Mouse (Mus musculus) left cerebral cortex, adult 2 months (tissue): ENCODE data around the gene Bphl. TPM values are rescaled to one million over a fixed set of nuclear protein-coding genes. Genes with fewer than 3 reads are reported as not detected.

Experiments used
- DNase-seq, 2 experiments: peaks; one replicate each; pipeline ENCODE4 v3.0.0; 2021 to 2022; ENCODE audit warnings: low spot score in 2 of 2, mixed read lengths in 1 of 2; ENCODE audit errors: extremely low spot score in 1 of 2
- H3K27ac ChIP-seq: fragments of 200-600 bp; 2 replicates; pipeline ENCODE4 v1.8.1; 2022
- H3K4me3 ChIP-seq: fragments of 200-600 bp; 2 replicates; pipeline ENCODE4 v1.8.1; 2022
- CTCF ChIP-seq: fragments of 200-600 bp; IDR thresholded peaks from 2 replicates; pipeline ENCODE4 v1.8.1; 2022; ENCODE audit warnings: antibody characterized with exemption, mild to moderate bottlenecking, moderate library complexity
- intact Hi-C: fragments of 180-260 bp; cut with DNase I; formaldehyde crosslinking; loops from one replicate; pipeline ENCODE4 v1.15.1; 2025
- long read RNA-seq, 2 experiments: library from polyadenylated mRNA; stranded (forward); transcript quantifications; one replicate each; pipeline ENCODE4 v2.0.0; 2021; ENCODE audit warnings: borderline mapping rate in 2 of 2
- total RNA-seq, 2 experiments: library from RNA; stranded (reverse); gene quantifications; 2 replicates each; pipeline ENCODE4 v1.2.3; 2021

Gene Bphl
- 10 to 100 TPM; 41.8 to 45.8 TPM for total RNA-seq
- long read RNA-seq, experiment 1, transcript Bphl-201 (7 exons, 1,253 nt): major isoform, 12 of 22 reads
- long read RNA-seq, experiment 1, partial matches to known transcripts: 4 of 22 reads
- long read RNA-seq, experiment 1, other reads (novel, unspliced or antisense): 5 of 22 reads
- long read RNA-seq, experiment 2, transcript Bphl-201 (7 exons, 1,253 nt): major isoform, 14 of 25 reads
- long read RNA-seq, experiment 2, partial matches to known transcripts: 4 of 25 reads
- long read RNA-seq, experiment 2, other reads (novel, unspliced or antisense): 7 of 25 reads

DNA sequence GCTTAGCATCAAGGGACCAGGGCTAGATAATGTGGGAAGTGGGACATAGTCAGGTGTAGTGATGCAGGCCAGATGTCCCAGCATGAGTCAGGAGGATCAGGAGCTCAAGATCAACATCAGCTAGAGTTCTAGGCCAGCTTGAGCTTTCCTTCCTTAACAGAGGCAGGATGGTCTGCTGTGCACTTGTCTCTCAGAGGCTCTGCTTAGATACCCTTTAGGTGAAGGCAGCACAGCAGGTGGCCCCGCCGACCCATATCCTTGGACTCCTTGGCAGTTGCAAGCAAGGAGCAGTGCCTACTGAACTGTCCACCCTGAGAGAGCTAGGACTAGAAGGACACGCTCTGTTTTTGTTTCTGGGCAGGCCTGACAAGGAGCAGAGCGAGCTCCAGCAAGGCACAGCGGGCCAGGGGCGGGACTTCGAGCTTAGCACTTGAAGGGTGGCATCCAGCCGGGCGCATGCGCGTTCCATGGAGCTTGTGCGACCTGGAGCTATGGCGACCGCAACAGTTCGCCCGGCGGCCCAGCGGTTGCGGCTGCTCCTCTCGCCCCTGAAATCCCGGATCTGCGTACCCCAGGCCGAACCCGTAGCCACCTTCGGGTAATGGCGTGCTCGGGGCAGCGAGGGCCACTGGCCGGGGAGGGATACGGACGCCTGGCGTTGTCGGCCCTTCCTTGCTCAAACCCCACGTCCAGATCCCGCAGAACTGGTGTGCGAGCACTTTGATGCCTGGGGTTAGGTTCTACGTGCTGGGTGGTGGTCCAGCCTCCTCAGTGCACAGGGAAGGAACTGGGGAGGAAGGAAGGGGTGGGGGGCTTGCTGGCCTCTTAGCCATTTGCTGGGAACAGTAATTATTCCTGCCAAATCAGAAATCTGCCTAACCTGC lies at the start of gene Bphl:
TSS of gene Bphl (plus strand) at position 426 of the 884 bp plus-strand sequence.
- peak; percentile 90 to 92 for DNase-seq
- intact Hi-C loops: loop anchor here (10.0 kb wide), 1 partner anchor 837 kb away; the partner anchor contains the start of gene Prpf4b
- Histone ChIP-seq H3K4me3 (peak within 1 kb of the TSS; percentile 81), H3K27ac (peak within 1 kb of the TSS; percentile 91)
- no peak for TF ChIP-seq CTCF

DNA sequence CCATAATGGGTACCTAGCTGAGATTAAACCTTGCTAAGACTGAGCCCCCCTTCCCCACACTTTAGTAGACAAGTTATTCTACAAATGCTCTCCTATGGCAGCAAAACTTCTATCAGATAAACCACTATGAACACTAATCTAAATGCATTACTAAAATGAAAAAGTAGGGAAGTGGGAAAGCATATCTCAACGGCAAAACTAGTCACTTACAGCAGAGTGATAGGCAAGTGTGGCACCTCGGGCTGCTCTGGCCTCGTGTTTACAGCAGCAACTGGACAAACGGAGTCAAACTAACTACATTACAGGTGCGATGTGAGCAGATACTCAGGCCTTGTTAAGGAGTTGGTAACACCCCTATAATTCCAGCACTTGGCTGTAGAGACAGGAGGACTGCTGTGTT lies 47.8 kb upstream of the Bphl start:
- TF ChIP-seq CTCF: no peak
- Histone ChIP-seq H3K27ac (no peak overlapping the region), H3K4me3 (no peak overlapping the region)
- intact Hi-C loops: loop anchor here (10.0 kb wide), 1 partner anchor 1125 kb away; no protein-coding TSS in a partner anchor
- DNase-seq: no peak

DNA sequence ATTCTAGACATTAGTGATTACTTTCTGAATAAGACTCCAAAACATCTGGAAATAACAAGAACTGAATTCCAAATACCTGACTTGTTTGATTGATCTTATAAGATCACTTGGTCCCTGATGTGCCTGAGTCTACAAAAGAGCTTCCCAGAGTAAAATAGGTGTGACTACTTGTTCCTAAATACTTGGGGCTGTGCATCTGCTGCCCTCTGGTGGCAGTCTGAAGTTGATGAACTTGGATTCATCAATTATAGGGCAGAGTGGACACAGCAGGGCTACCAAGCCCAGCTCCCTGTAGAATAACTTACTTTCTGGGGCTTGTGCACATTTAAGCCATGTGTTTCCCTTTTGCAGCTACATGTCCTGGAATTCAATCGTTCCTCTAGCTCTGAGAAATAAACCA lies 42.2 kb upstream of the Bphl start:
- TF ChIP-seq CTCF: peak; percentile 94
- intact Hi-C loops: loop anchor here (1.0 to 10.0 kb wide), 2 partner anchors 38 to 1130 kb away; no protein-coding TSS in a partner anchor
- Histone ChIP-seq H3K4me3 (no peak overlapping the region), H3K27ac (no peak overlapping the region)
- peak; percentile 61 to 68 for DNase-seq

DNA sequence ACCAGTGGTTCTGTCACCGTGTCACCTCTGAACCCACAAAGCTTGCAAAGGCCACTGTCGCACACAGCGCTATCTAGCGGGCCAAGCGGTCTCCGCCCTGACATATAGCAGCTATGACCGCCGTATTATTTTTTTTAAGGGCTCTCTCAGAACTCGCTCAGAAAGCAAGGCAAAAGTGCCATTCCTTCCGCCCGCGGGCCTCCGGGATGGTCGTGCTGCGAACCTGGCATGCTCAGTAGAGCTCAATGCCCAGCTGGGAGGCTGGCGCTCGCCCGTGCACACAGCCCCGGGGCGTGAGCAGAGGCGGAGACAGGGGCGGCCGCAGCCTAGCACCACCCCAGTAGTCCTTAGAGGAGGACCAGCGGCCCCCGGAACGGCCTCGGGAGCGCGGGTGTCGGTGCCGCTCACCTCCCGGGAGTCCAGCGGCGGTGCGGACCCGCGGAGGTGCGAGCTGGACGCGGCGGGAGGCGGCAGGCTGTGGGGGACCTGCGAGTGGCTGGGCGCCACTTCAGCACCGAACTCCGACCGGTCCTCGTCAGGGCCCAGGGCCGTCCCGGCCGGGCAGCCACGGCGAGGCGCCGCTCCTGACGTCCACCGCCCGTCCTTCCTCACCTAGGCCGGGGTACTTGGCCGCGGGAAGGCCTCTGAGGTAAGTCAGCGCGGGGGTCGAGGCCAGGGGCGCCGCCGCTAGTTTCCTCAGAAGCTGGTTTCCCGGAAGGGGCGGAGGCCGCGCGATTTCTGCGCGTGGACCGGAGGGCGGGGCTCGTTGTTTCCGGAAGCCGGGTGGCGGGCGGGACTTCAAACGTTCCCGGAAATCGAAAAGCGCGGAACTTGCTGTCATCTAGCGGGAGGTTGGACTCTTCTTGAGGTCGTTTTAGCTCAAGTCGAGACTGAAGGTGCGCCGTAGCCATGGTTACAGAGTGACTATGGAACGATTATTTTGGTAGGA lies 35.1 kb upstream of the Bphl start, which contains the start of the genes Ripk1 and Serpinb6a:
TSS of gene Ripk1 (plus strand) at position 306 of the 949 bp plus-strand sequence.
TSS of gene Serpinb6a (minus strand) at position 737 of the 949 bp plus-strand sequence.
- DNase-seq: peak; percentile 87 to 89
- Histone ChIP-seq H3K4me3 (peak within 1 kb of the TSS; percentile 89), H3K27ac (peak within 1 kb of the TSS; percentile 93)
- intact Hi-C loops: no loop called here
- peak; percentile 34 for TF ChIP-seq CTCF

DNA sequence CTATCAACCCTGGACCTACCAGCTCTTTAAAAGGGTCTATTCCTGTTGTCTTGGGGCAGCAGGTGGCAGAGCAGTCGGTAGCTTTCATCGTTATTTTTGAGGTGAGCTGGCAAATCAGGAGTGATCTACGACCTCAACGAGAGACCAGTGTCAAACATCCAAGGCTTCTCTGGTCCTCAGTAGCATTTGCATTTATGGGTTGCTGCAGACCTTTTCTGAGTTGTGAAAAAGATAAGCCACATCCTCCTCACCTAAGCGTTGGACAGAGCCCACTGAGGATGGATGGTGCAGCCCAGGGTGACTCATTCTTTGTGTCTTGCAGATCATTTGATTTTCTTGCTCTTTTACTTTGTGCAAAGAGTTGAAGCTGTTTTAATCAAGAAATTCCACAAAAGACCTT lies 34.3 kb upstream of the Bphl start:
- intact Hi-C loops: no loop called here
- peak overlapping the region; percentile 89 for H3K4me3 ChIP-seq
- DNase-seq: no peak
- H3K27ac ChIP-seq: peak overlapping the region; percentile 53; the same call in 1 of the 2 replicates
- no peak; the same call in 1 of the 2 replicates for TF ChIP-seq CTCF

DNA sequence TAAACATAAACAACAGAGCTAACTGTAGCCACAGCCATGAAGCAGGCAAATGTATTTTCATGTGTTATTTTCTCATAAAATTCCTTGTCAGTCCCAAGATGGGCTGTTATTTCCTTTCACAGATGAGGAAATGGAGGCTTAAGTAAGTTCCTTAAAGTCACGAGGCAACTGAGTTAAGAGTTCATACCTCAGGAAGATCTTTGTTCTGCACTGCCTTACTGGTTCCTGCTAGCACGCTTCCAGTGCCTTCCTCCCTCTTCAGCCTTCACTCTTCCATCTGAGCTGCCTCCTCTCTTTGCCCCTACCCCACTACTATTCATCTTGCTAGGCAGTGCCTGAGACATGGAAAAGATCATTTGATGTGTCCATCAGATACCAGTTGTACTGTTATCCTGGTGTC lies 30.2 kb upstream of the Bphl start:
- DNase-seq: no peak
- intact Hi-C loops: no loop called here
- Histone ChIP-seq H3K27ac (no peak overlapping the region), H3K4me3 (no peak overlapping the region)
- no peak for TF ChIP-seq CTCF

DNA sequence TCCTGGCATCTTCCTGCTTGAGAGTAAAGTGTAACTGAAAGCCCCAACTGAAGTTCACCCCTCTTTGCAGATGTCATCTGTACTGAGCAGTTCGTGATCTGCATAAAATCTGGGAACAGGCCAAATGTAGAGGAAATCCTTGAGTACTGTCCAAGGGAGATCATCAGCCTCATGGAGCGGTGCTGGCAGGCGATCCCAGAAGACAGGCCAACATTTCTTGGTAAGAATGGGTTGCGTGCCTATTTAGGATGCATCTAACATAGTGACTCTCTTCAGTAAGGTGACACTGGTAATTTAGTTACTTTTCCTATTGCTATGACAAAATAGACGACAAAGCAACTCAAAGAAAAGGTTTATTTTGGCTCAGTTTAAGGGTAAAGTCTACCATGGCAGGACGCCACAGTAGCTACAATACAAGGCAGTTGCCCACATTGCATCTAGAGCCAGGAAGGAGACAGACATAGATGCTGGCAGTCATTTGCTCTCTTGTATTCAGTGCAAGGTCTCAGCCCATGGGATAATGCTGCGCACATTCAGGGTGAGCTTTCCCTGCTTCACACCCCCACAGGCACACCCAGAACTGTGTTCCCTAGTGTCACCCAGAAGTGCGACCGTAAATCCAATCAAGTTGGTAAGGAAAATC lies 20.3 kb upstream of the Bphl start:
- intact Hi-C loops: no loop called here
- DNase-seq: no peak
- TF ChIP-seq CTCF: no peak
- H3K27ac ChIP-seq: no peak overlapping the region
- no peak overlapping the region for H3K4me3 ChIP-seq

DNA sequence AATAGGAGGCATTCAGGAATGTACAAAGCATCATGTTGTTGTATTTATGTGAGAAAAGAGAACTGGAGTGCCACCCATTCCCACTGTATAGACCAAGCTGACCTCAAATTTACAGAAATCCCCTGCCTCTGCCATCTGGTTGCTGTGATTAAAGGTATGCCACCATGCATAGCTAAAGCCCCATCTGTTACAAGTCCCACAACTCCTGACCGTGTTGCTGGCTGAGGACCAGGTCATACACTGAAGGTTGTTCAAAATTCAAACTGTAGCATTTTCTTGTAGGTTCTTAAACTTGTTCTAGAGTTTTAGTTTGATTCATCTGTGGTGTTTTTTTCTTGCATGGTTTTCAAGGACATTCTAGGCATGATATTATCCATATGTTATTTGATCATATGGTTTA lies 18.9 kb upstream of the Bphl start:
- TF ChIP-seq CTCF: no peak
- intact Hi-C loops: no loop called here
- no peak overlapping the region for H3K4me3 ChIP-seq
- H3K27ac ChIP-seq: no peak overlapping the region
- DNase-seq: no peak

DNA sequence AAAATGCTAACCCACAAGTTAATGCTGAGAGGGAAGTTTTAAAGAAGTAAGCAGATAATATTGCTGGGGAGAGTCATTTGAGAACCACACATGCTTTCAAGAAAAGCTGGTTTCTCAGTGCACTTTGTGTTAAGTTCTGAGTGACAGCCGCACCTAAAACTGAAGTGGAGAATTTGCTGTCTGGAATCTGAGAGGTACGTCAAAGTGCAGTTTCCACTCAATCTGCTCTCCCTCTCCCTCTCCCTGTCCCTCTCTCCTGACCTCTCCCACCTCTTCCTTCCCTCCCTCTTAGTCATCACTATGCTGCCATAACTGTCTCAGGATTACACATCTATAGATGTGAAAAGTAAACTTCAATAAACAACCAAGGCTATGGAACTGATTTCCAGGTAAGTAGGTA lies 15.4 kb upstream of the Bphl start:
- Histone ChIP-seq H3K4me3 (no peak overlapping the region), H3K27ac (no peak overlapping the region)
- no peak for DNase-seq
- TF ChIP-seq CTCF: no peak
- intact Hi-C loops: no loop called here

DNA sequence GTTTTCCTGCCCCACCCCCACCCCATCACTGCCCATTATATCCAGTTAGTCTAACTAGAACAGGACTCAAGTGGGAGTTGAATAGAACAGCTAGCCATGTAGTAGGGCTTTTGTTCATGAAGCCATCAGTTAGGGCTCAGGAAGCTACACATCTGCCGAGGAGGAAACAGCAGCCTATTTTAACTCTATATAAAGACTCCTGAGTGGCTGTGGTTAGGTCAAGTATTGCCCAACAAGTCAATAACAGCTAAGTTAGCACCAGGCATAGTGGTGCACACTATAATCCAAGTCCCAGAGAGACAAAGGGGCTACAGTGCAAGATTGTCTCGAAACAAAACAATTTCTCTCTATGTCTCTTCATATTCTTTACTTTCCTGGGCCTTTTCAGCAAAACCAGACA lies 5.4 kb upstream of the Bphl start:
- intact Hi-C loops: loop anchor here (10.0 kb wide), 1 partner anchor 843 kb away; the partner anchor contains the start of gene Prpf4b
- H3K27ac ChIP-seq: no peak overlapping the region

More for the DNA sequence above, 5.4 kb upstream of the Bphl start:
- no peak overlapping the region for H3K4me3 ChIP-seq
- DNase-seq: no peak
- no peak for TF ChIP-seq CTCF
